Mouse (Mus musculus) kidney, adult 2 months (tissue): Measurements from ENCODE around the gene Olfr1423.

Experiments
- CTCF ChIP-seq: fragments of 200-500 bp; conservative IDR thresholded peaks from 2 replicates; pipeline ENCODE4 v1.5.1; 2011; ENCODE audit warnings: low read depth, mild to moderate bottlenecking, control low read depth, low read length, moderate library complexity, mixed read lengths; ENCODE audit not compliant: insufficient read depth, insufficient read length
- POLR2A ChIP-seq: fragments of 200-500 bp; IDR thresholded peaks from one replicate; pipeline ENCODE4 v1.6.1; 2011; ENCODE audit warnings: low read depth, low read length, control low read depth

- TF ChIP-seq CTCF: no peak
- TF ChIP-seq POLR2A: no peak
Observed at GRCm38 (mm10) chr19:12026606-12027005, 14.5 kb downstream of the Olfr1423 start.
